Mouse (Mus musculus) heart, adult 2 months (tissue): ENCODE results near the gene Lrrc8b.

Experiments used
- CTCF ChIP-seq: fragments of 200-600 bp; IDR thresholded peaks from 2 replicates; pipeline ENCODE4 v1.8.1; 2022; ENCODE audit warnings: antibody characterized with exemption, mild to moderate bottlenecking, moderate library complexity
- EP300 ChIP-seq: fragments of 200-500 bp; IDR thresholded peaks from 2 replicates; pipeline ENCODE4 v1.6.1; 2011; ENCODE audit warnings: low read depth, low read length, control low read depth; ENCODE audit not compliant: insufficient read depth
- POLR2A ChIP-seq: fragments of 200-500 bp; IDR thresholded peaks from 2 replicates; pipeline ENCODE4 v1.6.1; 2011; ENCODE audit warnings: mild to moderate bottlenecking, low read depth, low read length, control low read depth; ENCODE audit not compliant: insufficient read depth

DNA sequence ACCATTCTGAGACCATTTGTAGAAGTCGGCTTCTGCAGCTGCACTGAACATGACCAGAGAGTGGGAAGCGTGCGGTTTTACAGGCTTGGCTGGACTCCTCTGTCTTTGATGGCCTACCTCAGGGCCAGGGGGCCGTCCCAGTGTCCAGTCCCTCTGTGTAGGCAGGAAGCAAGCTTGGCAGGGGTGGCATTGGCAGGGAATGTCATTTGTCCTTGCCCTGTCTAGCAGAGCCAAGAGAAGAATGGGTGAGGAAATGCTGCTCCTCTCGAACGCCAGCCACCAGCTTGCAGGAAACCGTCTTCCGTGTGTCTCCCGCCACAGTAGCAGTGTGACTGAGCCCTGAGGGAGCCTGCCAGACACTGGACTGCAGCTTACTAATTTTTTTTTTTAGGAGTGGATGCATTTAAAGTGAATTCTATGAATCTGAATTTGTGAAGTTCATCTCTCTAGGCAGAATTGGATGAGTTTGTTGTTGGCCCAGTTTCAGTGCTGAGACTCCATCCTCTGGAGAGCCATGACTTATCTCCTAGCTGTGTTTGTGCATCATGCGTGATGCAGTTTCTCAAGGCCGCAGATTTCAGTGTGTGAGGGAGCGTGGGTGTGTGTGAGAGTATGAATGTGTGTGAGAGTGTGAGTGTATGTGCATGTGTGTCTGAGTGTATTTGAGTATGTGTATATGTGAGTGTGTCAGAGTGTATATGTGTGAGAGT is 12.8 kb downstream of the Lrrc8b start:
- TF ChIP-seq CTCF (no peak), POLR2A (no peak), EP300 (no peak)
